Mouse (Mus musculus) liver (tissue): Measurements from ENCODE around the gene Vmn1r84.

Source experiments
- DNase-seq: peaks from one replicate; pipeline ENCODE4 v3.0.0-alpha.2; 2020; ENCODE audit warnings: mixed read lengths

The Vmn1r84 gene

GRCm38 (mm10) chr7:12369173-12369572 lies at the start of gene Vmn1r84:
TSS of gene Vmn1r84 (minus strand) at chr7:12369273.
- no peak for DNase-seq

GRCm38 (mm10) chr7:12329381-12329780 lies 39.7 kb downstream of the Vmn1r84 start, which contains the start of gene Vmn1r83:
TSS of gene Vmn1r83 (minus strand) at chr7:12329481.
- no peak for DNase-seq
